Comparison of ENCODE assay signal across 20 mouse cellular contexts in the genomic region with DNA sequence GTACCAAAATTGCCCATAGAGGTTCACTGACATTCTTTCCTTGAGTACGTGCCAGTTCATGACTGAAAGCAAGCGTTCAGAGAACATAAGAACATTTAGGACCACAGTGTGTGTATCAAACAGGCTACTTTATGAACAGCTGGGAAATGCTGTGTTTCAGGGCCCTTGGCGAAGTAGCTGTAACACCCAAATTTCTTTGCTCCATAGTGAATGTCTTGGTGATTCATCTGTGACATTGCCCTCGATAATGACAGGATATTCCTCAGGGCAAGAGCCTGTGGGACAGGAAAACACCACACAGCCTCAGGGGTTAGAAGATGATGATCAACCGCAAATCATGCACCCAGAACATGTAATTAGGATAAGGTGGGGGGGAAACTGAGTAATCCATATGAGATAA.
A peak's percentile ranks its signal among the peaks of the same experiment; 100 is the strongest.
DNase-seq lines count a peak whose midpoint lies in the region; ATAC-seq and TF ChIP-seq lines count a peak whose summit lies in the region.
"Had no signal": no experiment of that assay in that cellular context is flagged by ENCODE, and none has a peak within 500 bp of the region (broad histone marks: within the 10 kb centered on the region; RNA-seq: fewer than 3 reads in every experiment).

No protein-coding gene starts in this region.

- H3K36me3 ChIP-seq in intestine, embryonic 14.5 days (ENCODE audit: control insufficient read depth, insufficient read depth, low read length) = no peaks in the 10 kb centered on the region
- H3K36me3 ChIP-seq in intestine, postnatal 0 days (ENCODE audit: control insufficient read depth, insufficient read depth) = no peaks in the 10 kb centered on the region
- no peaks in the 10 kb centered on the region for H3K36me3 ChIP-seq in intestine, embryonic 15.5 days
- no peaks in the 10 kb centered on the region for H3K36me3 ChIP-seq in forebrain, embryonic 15.5 days
- H3K36me3 ChIP-seq: G1E; limb, embryonic 13.5 days had no signal

- intact Hi-C loops in left cerebral cortex, postnatal 36 days (cut with DNase I) = no loop called here

- H3K9me3 ChIP-seq in intestine, embryonic 14.5 days (ENCODE audit: control insufficient read depth, low read length) = no peaks in the 10 kb centered on the region
- no peaks in the 10 kb centered on the region for H3K9me3 ChIP-seq in intestine, postnatal 0 days (ENCODE audit: control insufficient read depth)
- no peaks in the 10 kb centered on the region for H3K9me3 ChIP-seq in intestine, embryonic 15.5 days
- H3K9me3 ChIP-seq in forebrain, embryonic 15.5 days = no peaks in the 10 kb centered on the region
- H3K9me3 ChIP-seq: G1E; limb, embryonic 13.5 days had no signal

- ATAC-seq in intestine, embryonic 14.5 days (replicated peaks; ENCODE audit: low FRiP score, low TSS enrichment, low read depth) = no peak
- no peak for ATAC-seq in intestine, postnatal 0 days
- ATAC-seq in intestine, embryonic 15.5 days = no peak; the same call in 1 of the 2 replicates
- ATAC-seq in forebrain, embryonic 15.5 days (replicated peaks) = no peak
- ATAC-seq: CD4-positive, CD25-positive, alpha-beta regulatory T cell, adult 4 months; forebrain, embryonic 14.5 days had no signal

- H3K4me3 ChIP-seq in intestine, embryonic 14.5 days (ENCODE audit: low read depth, low read length) = no peak overlapping the region
- H3K4me3 ChIP-seq in intestine, postnatal 0 days (ENCODE audit: low read depth, low read length) = no peak overlapping the region
- H3K4me3 ChIP-seq in intestine, embryonic 15.5 days (replicated peaks) = no peak overlapping the region
- H3K4me3 ChIP-seq in forebrain, embryonic 15.5 days = no peak overlapping the region
- H3K4me3 ChIP-seq: erythroblast, embryonic 14.5 days; limb, embryonic 13.5 days had no signal

- H3K27me3 ChIP-seq in intestine, embryonic 14.5 days (replicated peaks; ENCODE audit: control insufficient read depth, insufficient read depth, low read length) = no peaks in the 10 kb centered on the region
- no peaks in the 10 kb centered on the region for H3K27me3 ChIP-seq in intestine, postnatal 0 days (replicated peaks; ENCODE audit: control insufficient read depth, insufficient read depth, low read length)
- no peaks in the 10 kb centered on the region for H3K27me3 ChIP-seq in intestine, embryonic 15.5 days (replicated peaks)
- no peaks in the 10 kb centered on the region for H3K27me3 ChIP-seq in forebrain, embryonic 15.5 days
- H3K27me3 ChIP-seq: limb, embryonic 13.5 days had no signal

- H3K4me1 ChIP-seq in intestine, embryonic 14.5 days (replicated peaks; ENCODE audit: control insufficient read depth, insufficient read depth, low read length) = peaks cover 9% of the 10 kb centered on the region; the same call in 1 of the 2 replicates
- peaks cover 14% of the 10 kb centered on the region; the same call in 1 of the 2 replicates for H3K4me1 ChIP-seq in intestine, postnatal 0 days (replicated peaks; ENCODE audit: control insufficient read depth, insufficient read depth, low read length)
- peaks cover 24% of the 10 kb centered on the region for H3K4me1 ChIP-seq in intestine, embryonic 15.5 days (replicated peaks)
- H3K4me1 ChIP-seq in forebrain, embryonic 15.5 days = no peaks in the 10 kb centered on the region

- peak; percentile 48 for DNase-seq in intestine, embryonic 14.5 days (ENCODE audit: low spot score)
- DNase-seq in testis, postnatal 10 days (ENCODE audit: low spot score) = peak; percentile 12
- no peak for DNase-seq in testis, postnatal 14 days (ENCODE audit: low spot score)
- DNase-seq in left cerebral cortex, postnatal 36 days (ENCODE audit: low spot score in 2 of 2) = no peak
- DNase-seq: cerebellum, adult 11 months; cerebellum, postnatal 36 days; kidney, postnatal 14 days; layer of hippocampus, adult 9-11 months; midbrain, embryonic 14.5 days; retina, postnatal 1 day; right cerebral cortex, postnatal 4 days; thymus, adult 2 months had no signal

- no peak for TF ChIP-seq CTCF in intestine, postnatal 0 days (IDR thresholded peaks at IDR 0.05; ENCODE audit: low read depth)

- H3K27ac ChIP-seq in intestine, embryonic 14.5 days (ENCODE audit: low read depth) = peak overlapping the region; percentile 71; the same call in 1 of the 2 replicates
- no peak overlapping the region for H3K27ac ChIP-seq in intestine, postnatal 0 days (ENCODE audit: low read depth, low read length)
- H3K27ac ChIP-seq in intestine, embryonic 15.5 days = 0 out of 2 replicates have a peak overlapping the region, but pooled peaks have one; percentile 15
- no peak overlapping the region for H3K27ac ChIP-seq in forebrain, embryonic 15.5 days (replicated peaks)
- H3K27ac ChIP-seq: limb, embryonic 13.5 days had no signal

- H3K4me2 ChIP-seq in intestine, embryonic 14.5 days (ENCODE audit: low read length) = no peak overlapping the region
- H3K4me2 ChIP-seq in intestine, postnatal 0 days (replicated peaks; ENCODE audit: low read depth) = no peak overlapping the region
- no peak overlapping the region for H3K4me2 ChIP-seq in intestine, embryonic 15.5 days (replicated peaks)
- no peak overlapping the region for H3K4me2 ChIP-seq in forebrain, embryonic 15.5 days (replicated peaks)
- H3K4me2 ChIP-seq: limb, embryonic 13.5 days had no signal

- WGBS in intestine, embryonic 14.5 days = 64% methylated on average over 5 of the region's 5 CpGs
- 52% methylated on average over 5 of the region's 5 CpGs for WGBS in intestine, postnatal 0 days
- 55% methylated on average over 5 of the region's 5 CpGs for WGBS in intestine, embryonic 15.5 days
- 79% methylated on average over 5 of the region's 5 CpGs for WGBS in forebrain, embryonic 15.5 days

- no peak overlapping the region for H3K9ac ChIP-seq in intestine, embryonic 14.5 days (ENCODE audit: low read length)
- no peak overlapping the region for H3K9ac ChIP-seq in intestine, postnatal 0 days (ENCODE audit: low read depth, low read length)
- H3K9ac ChIP-seq in intestine, embryonic 15.5 days = no peak overlapping the region
- H3K9ac ChIP-seq in forebrain, embryonic 15.5 days (replicated peaks) = no peak overlapping the region
- H3K9ac ChIP-seq: limb, embryonic 13.5 days had no signal

Comparison
In these comparisons a context has a peak if more than half of its experiments do, and no peak if none do; other contexts are left out.
1. DNase-seq: peak in intestine, embryonic 14.5 days (single experiment) and testis, postnatal 10 days (single experiment); none in testis, postnatal 14 days (single experiment) and left cerebral cortex, postnatal 36 days (0 of 2).
2. H3K27ac ChIP-seq: peak in intestine, embryonic 14.5 days (single experiment) and intestine, embryonic 15.5 days (single experiment); none in intestine, postnatal 0 days (single experiment) and forebrain, embryonic 15.5 days (single experiment).